Mouse (Mus musculus) T-helper 2 cell (primary cell): Measurements from ENCODE around the gene Gramd1b.

ENCODE experiments used
- in situ Hi-C: fragments of 300-600 bp; cut with MboI, MseI; formaldehyde crosslinking; loops from one replicate; pipeline ENCODE4 v1.15.1; 2025; ENCODE audit warnings: high pct_unique_total_duplicates

Gene Gramd1b

GRCm38 (mm10) chr9:40343828-40344227 is 187.4 kb downstream of the Gramd1b start:
- in situ Hi-C loops: no loop called here

- in situ Hi-C loops: no loop called here
Measured at GRCm38 (mm10) chr9:40343053-40343652, 188.0 kb downstream of the Gramd1b start.

GRCm38 (mm10) chr9:40342101-40342500 is 189.1 kb downstream of the Gramd1b start:
- in situ Hi-C loops: no loop called here

- in situ Hi-C loops: loop anchor here (10.0 kb wide), 1 partner anchor 55 kb away; no protein-coding TSS in a partner anchor
Measured at GRCm38 (mm10) chr9:40339578-40339977, 191.6 kb downstream of the Gramd1b start.

GRCm38 (mm10) chr9:40337131-40337820 is 193.9 kb downstream of the Gramd1b start:
- in situ Hi-C loops: loop anchor here (10.0 kb wide), 1 partner anchor 58 kb away; no protein-coding TSS in a partner anchor

GRCm38 (mm10) chr9:40336701-40337100 is 194.5 kb downstream of the Gramd1b start:
- in situ Hi-C loops: loop anchor here (10.0 kb wide), 1 partner anchor 58 kb away; no protein-coding TSS in a partner anchor

- in situ Hi-C loops: loop anchor here (10.0 kb wide), 1 partner anchor 60 kb away; no protein-coding TSS in a partner anchor
Measured at GRCm38 (mm10) chr9:40334617-40335016, 196.6 kb downstream of the Gramd1b start.

GRCm38 (mm10) chr9:40333649-40334396 is 197.4 kb downstream of the Gramd1b start:
- in situ Hi-C loops: loop anchor here (10.0 kb wide), 1 partner anchor 61 kb away; no protein-coding TSS in a partner anchor

- in situ Hi-C loops: loop anchor here (10.0 kb wide), 1 partner anchor 62 kb away; no protein-coding TSS in a partner anchor
Measured at GRCm38 (mm10) chr9:40332731-40333648, 198.2 kb downstream of the Gramd1b start.

- in situ Hi-C loops: loop anchor here (10.0 kb wide), 1 partner anchor 62 kb away; no protein-coding TSS in a partner anchor
Measured at GRCm38 (mm10) chr9:40332326-40332725, 198.9 kb downstream of the Gramd1b start.

GRCm38 (mm10) chr9:40331411-40332286 is 199.5 kb downstream of the Gramd1b start:
- in situ Hi-C loops: loop anchor here (10.0 kb wide), 1 partner anchor 63 kb away; no protein-coding TSS in a partner anchor

GRCm38 (mm10) chr9:40330609-40331382 is 200.4 kb downstream of the Gramd1b start:
- in situ Hi-C loops: loop anchor here (10.0 kb wide), 1 partner anchor 64 kb away; no protein-coding TSS in a partner anchor

GRCm38 (mm10) chr9:40326260-40326915 is 204.8 kb downstream of the Gramd1b start:
- in situ Hi-C loops: no loop called here

GRCm38 (mm10) chr9:40324826-40325225 is 206.4 kb downstream of the Gramd1b start:
- in situ Hi-C loops: no loop called here

GRCm38 (mm10) chr9:40324232-40324792 is 206.9 kb downstream of the Gramd1b start:
- in situ Hi-C loops: no loop called here

- in situ Hi-C loops: no loop called here
Measured at GRCm38 (mm10) chr9:40323773-40324172, 207.4 kb downstream of the Gramd1b start.

GRCm38 (mm10) chr9:40323171-40323570 is 208.0 kb downstream of the Gramd1b start:
- in situ Hi-C loops: no loop called here

GRCm38 (mm10) chr9:40322372-40322771 is 208.8 kb downstream of the Gramd1b start:
- in situ Hi-C loops: no loop called here
